Mouse (Mus musculus) ES-Bruce4 (cell line): Measurements from ENCODE around the gene Rap1a. TPM values are rescaled to one million over a fixed set of nuclear protein-coding genes. Genes with fewer than 3 reads are reported as not detected.

Experiments used
- H3K27ac ChIP-seq: 2 replicates; pipeline ENCODE4 v1.5.1; 2012; ENCODE audit warnings: low read length, inconsistent platforms; ENCODE audit not compliant: insufficient read depth
- H3K27me3 ChIP-seq: 2 replicates; pipeline ENCODE4 v1.6.1; 2012; ENCODE audit warnings: mild to moderate bottlenecking, low read length, inconsistent platforms; ENCODE audit not compliant: control insufficient read depth, poor library complexity, insufficient read depth, severe bottlenecking
- H3K36me3 ChIP-seq: 2 replicates; pipeline ENCODE4 v1.6.1; 2012; ENCODE audit warnings: inconsistent platforms, mild to moderate bottlenecking, low read length, moderate library complexity; ENCODE audit not compliant: control insufficient read depth, poor library complexity, insufficient read depth, severe bottlenecking
- H3K4me1 ChIP-seq: one replicate; pipeline ENCODE4 v1.8.1; 2011; ENCODE audit warnings: low read length; ENCODE audit not compliant: control insufficient read depth, insufficient read depth
- H3K4me3 ChIP-seq: 2 replicates; pipeline ENCODE4 v1.5.1; 2011; ENCODE audit warnings: low read depth, mild to moderate bottlenecking, low read length
- H3K9ac ChIP-seq: 2 replicates; pipeline ENCODE4 v1.6.1; 2012; ENCODE audit warnings: low read depth, mild to moderate bottlenecking, inconsistent platforms; ENCODE audit not compliant: poor library complexity, severe bottlenecking
- H3K9me3 ChIP-seq: replicated peaks from 2 replicates; pipeline ENCODE4 v1.6.1; 2012; ENCODE audit warnings: mild to moderate bottlenecking, low read length, inconsistent platforms; ENCODE audit not compliant: control insufficient read depth, poor library complexity, insufficient read depth, severe bottlenecking
- CTCF ChIP-seq: IDR thresholded peaks from one replicate; pipeline ENCODE4 v1.8.1; 2011; ENCODE audit warnings: low read depth, low read length
- EP300 ChIP-seq: IDR thresholded peaks from 2 replicates; pipeline ENCODE4 v1.6.1; 2011; ENCODE audit warnings: low read depth, low read length; ENCODE audit not compliant: insufficient read depth
- POLR2A ChIP-seq: IDR thresholded peaks from one replicate; pipeline ENCODE4 v1.8.1; 2011; ENCODE audit warnings: low read length; ENCODE audit not compliant: insufficient read depth
- polyA plus RNA-seq: library from polyadenylated mRNA; stranded (reverse); fragments of >200 nt; gene quantifications from 2 replicates; pipeline ENCODE4 v1.2.4, GENCODE M21; 2011; ENCODE audit warnings: low read depth; ENCODE audit not compliant: missing spikeins, insufficient read depth, insufficient read length

Gene Rap1a
- polyA plus RNA-seq, 1 experiment = 88.6 TPM

GRCm38 (mm10) chr3:105714820-105715167 is 86.3 kb downstream of the Rap1a start:
- no peaks in the 10 kb centered on the region for H3K9me3 ChIP-seq
- no peak overlapping the region for H3K4me3 ChIP-seq
- no peak for TF ChIP-seq POLR2A
- no peak for TF ChIP-seq EP300
- TF ChIP-seq CTCF = no peak
- no peaks in the 10 kb centered on the region for H3K27me3 ChIP-seq
- no peak overlapping the region for H3K27ac ChIP-seq
- H3K9ac ChIP-seq = no peak overlapping the region
- no peaks in the 10 kb centered on the region for H3K4me1 ChIP-seq
- no peaks in the 10 kb centered on the region for H3K36me3 ChIP-seq

GRCm38 (mm10) chr3:105714091-105714819 is 86.9 kb downstream of the Rap1a start:
- Histone ChIP-seq H3K4me3 (no peak overlapping the region), H3K27ac (no peak overlapping the region), H3K4me1 (no peaks in the 10 kb centered on the region), H3K36me3 (no peaks in the 10 kb centered on the region), H3K9ac (no peak overlapping the region), H3K9me3 (no peaks in the 10 kb centered on the region), H3K27me3 (no peaks in the 10 kb centered on the region)
- no peak for TF ChIP-seq POLR2A
- TF ChIP-seq CTCF = no peak
- TF ChIP-seq EP300 = no peak

- TF ChIP-seq POLR2A = no peak
- TF ChIP-seq CTCF = no peak
- TF ChIP-seq EP300 = no peak
- H3K4me3 ChIP-seq = no peak overlapping the region
- no peaks in the 10 kb centered on the region for H3K4me1 ChIP-seq
- no peaks in the 10 kb centered on the region for H3K9me3 ChIP-seq
- H3K36me3 ChIP-seq = no peaks in the 10 kb centered on the region
- H3K27ac ChIP-seq = no peak overlapping the region
- H3K27me3 ChIP-seq = no peaks in the 10 kb centered on the region
- no peak overlapping the region for H3K9ac ChIP-seq
Observed at GRCm38 (mm10) chr3:105712827-105713226, 88.3 kb downstream of the Rap1a start.

- no peak overlapping the region for H3K4me3 ChIP-seq
- TF ChIP-seq EP300 (no peak), POLR2A (no peak), CTCF (no peak)
- H3K9ac ChIP-seq = no peak overlapping the region
- H3K27me3 ChIP-seq = no peaks in the 10 kb centered on the region
- no peaks in the 10 kb centered on the region for H3K4me1 ChIP-seq
- H3K27ac ChIP-seq = no peak overlapping the region
- no peaks in the 10 kb centered on the region for H3K36me3 ChIP-seq
- H3K9me3 ChIP-seq = no peaks in the 10 kb centered on the region
Observed at GRCm38 (mm10) chr3:105711741-105712140, 89.4 kb downstream of the Rap1a start.

- TF ChIP-seq CTCF = no peak
- no peak overlapping the region for H3K27ac ChIP-seq
- H3K4me3 ChIP-seq = no peak overlapping the region
- no peaks in the 10 kb centered on the region for H3K36me3 ChIP-seq
- H3K4me1 ChIP-seq = no peaks in the 10 kb centered on the region
- no peak overlapping the region for H3K9ac ChIP-seq
- no peaks in the 10 kb centered on the region for H3K9me3 ChIP-seq
- no peaks in the 10 kb centered on the region for H3K27me3 ChIP-seq
Observed at GRCm38 (mm10) chr3:105710246-105710645, 90.9 kb downstream of the Rap1a start.

GRCm38 (mm10) chr3:105707590-105707989 is 93.5 kb downstream of the Rap1a start:
- Histone ChIP-seq H3K9me3 (no peaks in the 10 kb centered on the region), H3K36me3 (no peaks in the 10 kb centered on the region), H3K9ac (no peak overlapping the region), H3K27ac (no peak overlapping the region), H3K4me1 (no peaks in the 10 kb centered on the region), H3K4me3 (no peak overlapping the region), H3K27me3 (no peaks in the 10 kb centered on the region)
- TF ChIP-seq POLR2A = no peak
- TF ChIP-seq CTCF = no peak
- TF ChIP-seq EP300 = no peak
